ENCODE assay signal across 17 mouse cellular contexts in the genomic region with DNA sequence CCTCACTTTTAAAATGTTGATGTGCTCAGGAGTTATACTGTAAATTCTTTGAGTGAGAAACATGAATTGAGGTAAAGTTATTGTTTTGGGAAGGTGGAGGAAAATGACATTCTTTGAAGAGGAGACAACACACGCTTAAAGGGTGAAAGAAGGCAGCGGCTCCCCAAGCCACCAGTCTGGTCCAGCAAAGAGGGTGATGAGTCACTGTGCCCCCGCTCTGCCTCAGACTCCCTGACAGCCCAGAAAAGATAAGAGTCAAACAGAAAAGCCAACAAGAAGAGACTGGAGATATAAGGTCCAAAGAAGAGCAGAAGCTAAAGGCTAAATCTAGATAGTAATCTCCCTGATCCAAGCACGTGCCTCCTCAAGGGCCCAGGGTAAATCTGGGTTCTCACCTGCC.
"Had no signal": no experiment of that assay in that cellular context is flagged by ENCODE, and none has a peak within 500 bp of the region (broad histone marks: within the 10 kb centered on the region; RNA-seq: fewer than 3 reads in every experiment).

No protein-coding gene starts in this region.

- DNase-seq: lung, adult 2 months; lung, postnatal 14 days; lung, postnatal 36 days; right cerebral cortex, postnatal 14 days; thymus, adult 2 months; thymus, postnatal 25 days; thymus, postnatal 4 days had no signal

- ATAC-seq: lung, postnatal 0 days; midbrain, embryonic 13.5 days; midbrain, embryonic 15.5 days had no signal

- H3K36me3 ChIP-seq: lung, embryonic 15.5 days; midbrain, embryonic 13.5 days; midbrain, embryonic 15.5 days; neural tube, embryonic 12.5 days; stomach, embryonic 15.5 days had no signal

- H3K27ac ChIP-seq: lung, embryonic 15.5 days; macrophage; midbrain, embryonic 13.5 days; midbrain, embryonic 15.5 days; neural tube, embryonic 12.5 days; stomach, embryonic 15.5 days; stomach, postnatal 0 days had no signal

- H3K9me3 ChIP-seq: lung, embryonic 15.5 days; midbrain, embryonic 13.5 days; midbrain, embryonic 15.5 days; neural tube, embryonic 12.5 days; stomach, embryonic 15.5 days had no signal

- H3K4me2 ChIP-seq: lung, embryonic 15.5 days; midbrain, embryonic 11.5 days; midbrain, embryonic 13.5 days; midbrain, embryonic 15.5 days; neural tube, embryonic 12.5 days; stomach, embryonic 15.5 days had no signal

- H3K27me3 ChIP-seq: lung, embryonic 15.5 days; megakaryocyte, embryonic 14.5 days; neural tube, embryonic 12.5 days; stomach, embryonic 15.5 days had no signal

- H3K4me3 ChIP-seq: lung, embryonic 15.5 days; megakaryocyte, embryonic 14.5 days; midbrain, embryonic 13.5 days; midbrain, embryonic 15.5 days; neural tube, embryonic 12.5 days; stomach, embryonic 15.5 days had no signal

- H3K4me1 ChIP-seq: lung, embryonic 15.5 days; megakaryocyte, embryonic 14.5 days; midbrain, embryonic 13.5 days; midbrain, embryonic 15.5 days; neural tube, embryonic 12.5 days; stomach, embryonic 15.5 days had no signal

- H3K9ac ChIP-seq: lung, embryonic 15.5 days; midbrain, embryonic 13.5 days; midbrain, embryonic 15.5 days; neural tube, embryonic 12.5 days; stomach, embryonic 15.5 days had no signal
